Mouse (Mus musculus) heart, adult 8-10 months (tissue): ENCODE measurements around the gene Fbxo9. TPM values are rescaled to one million over a fixed set of nuclear protein-coding genes. Genes with fewer than 3 reads are reported as not detected.
"Not testable (repeated sequence)": the region's sequence is repeated elsewhere in the genome, so short reads cannot be mapped to it uniquely, and the experiment has no call there.

Experiments used
- DNase-seq: peaks from one replicate; pipeline ENCODE4 v3.0.0; 2022; ENCODE audit warnings: low spot score
- total RNA-seq, 4 experiments: library from RNA; stranded (reverse); gene quantifications; 2 replicates each; pipeline ENCODE4 v1.2.4; 2022

Fbxo9 gene
- total RNA-seq, 4 experiments from 2014 or later: 30.9 to 50.6 (median 45.5) TPM

DNA sequence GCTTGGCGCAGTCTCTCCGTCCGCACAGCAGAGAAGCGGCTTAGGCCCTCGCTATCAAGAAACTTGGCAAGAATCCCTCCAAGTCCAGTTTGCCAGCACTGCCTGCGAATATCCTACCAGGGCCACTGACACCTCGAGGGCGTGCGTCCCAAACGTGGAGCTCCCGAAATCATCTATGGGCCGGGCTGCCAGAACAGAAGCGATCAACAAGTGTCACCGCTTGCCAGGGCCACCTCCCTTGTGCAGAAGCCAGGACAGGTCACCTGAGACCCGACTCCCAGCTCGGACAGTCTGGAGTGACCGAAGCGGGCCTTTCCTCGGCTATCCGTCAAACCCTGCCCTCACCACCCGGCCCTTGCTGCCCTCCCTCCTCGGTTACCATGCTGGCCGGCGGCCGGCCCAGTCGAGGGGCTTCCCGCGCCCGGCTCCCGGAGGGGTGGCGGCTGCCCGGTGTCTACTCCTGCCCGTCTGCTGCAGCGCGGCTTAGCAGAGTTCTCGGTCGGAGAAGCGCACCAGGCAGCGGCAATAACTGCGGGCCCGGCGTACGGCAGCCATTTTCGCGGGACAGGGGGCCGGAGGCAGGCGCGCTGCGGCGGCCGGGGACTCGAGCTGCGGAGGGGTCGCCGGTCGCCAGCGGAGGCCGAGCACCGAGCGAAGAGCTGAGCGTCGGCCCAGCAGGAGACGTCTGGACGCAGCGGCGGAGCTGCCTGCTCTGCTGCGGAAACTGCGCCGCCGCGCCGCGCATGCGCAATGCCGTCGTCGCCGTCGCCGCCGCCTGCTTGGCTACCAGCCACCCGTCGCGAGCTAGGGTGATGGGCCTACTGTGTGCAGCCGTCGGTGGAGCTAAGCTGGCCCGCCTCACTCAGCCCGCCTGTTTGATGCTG is 711 bp downstream of the Fbxo9 start:
- DNase-seq: peak; percentile 78

- DNase-seq: no peak
Observed at GRCm38 (mm10) chr9:78107582-78107911, 1.3 kb downstream of the Fbxo9 start.

GRCm38 (mm10) chr9:78106821-78107220 is 2.0 kb downstream of the Fbxo9 start:
- no peak for DNase-seq

DNA sequence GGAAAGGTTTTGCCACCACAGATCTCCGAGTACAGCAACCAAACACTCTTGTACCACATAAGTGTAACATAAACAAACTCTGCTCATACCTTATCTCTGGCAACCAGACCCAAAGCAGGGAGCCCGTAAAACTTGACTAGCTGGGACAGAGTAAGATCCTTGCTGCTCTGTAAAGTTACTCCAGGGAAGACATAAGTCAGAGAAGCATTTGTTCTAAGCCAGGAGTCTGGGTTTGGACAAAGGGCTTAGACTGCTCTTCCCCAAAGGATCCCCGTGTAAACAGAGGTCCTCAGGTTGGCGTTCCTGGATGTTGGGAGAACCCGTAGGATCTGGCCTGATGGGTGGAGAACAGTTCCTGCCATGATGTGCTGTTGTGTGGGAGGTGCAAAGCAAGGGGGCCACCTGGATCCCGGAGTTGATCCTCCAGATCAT is 3.3 kb downstream of the Fbxo9 start:
- no peak for DNase-seq

GRCm38 (mm10) chr9:78104973-78105372 is 3.9 kb downstream of the Fbxo9 start:
- DNase-seq: no peak

GRCm38 (mm10) chr9:78103965-78104560 is 4.8 kb downstream of the Fbxo9 start:
- no peak for DNase-seq

GRCm38 (mm10) chr9:78101431-78101830 is 7.4 kb downstream of the Fbxo9 start:
- no peak for DNase-seq

GRCm38 (mm10) chr9:78100956-78101355 is 7.9 kb downstream of the Fbxo9 start:
- DNase-seq: no peak

GRCm38 (mm10) chr9:78096376-78096775 is 12.5 kb downstream of the Fbxo9 start:
- no peak for DNase-seq

GRCm38 (mm10) chr9:78095686-78096085 is 13.2 kb downstream of the Fbxo9 start:
- no peak for DNase-seq

- DNase-seq: no peak
Observed at GRCm38 (mm10) chr9:78090596-78090995, 18.3 kb downstream of the Fbxo9 start.

GRCm38 (mm10) chr9:78089906-78090305 is 19.0 kb downstream of the Fbxo9 start:
- no peak for DNase-seq

GRCm38 (mm10) chr9:78088971-78089370 is 19.9 kb downstream of the Fbxo9 start:
- no peak for DNase-seq

DNA sequence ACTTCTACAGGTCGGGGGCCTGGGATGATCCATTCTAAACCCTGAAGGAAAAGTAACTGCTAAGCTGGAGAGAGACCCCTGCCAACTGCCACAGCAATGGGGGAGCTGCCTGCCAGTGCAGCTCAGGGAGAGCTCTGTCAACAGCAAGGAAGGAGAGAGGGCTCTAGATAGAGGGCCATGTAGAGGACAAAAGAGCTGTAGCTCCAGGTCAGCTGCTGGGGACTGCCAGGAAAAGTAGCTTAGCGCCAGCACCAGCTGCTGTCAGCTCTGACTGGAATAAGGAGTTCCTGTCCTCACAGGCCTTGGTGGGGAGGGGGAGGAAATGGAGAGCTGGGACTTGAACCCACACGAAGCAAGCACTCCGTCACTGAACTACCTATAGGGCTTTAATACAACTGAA is 20.3 kb downstream of the Fbxo9 start:
- DNase-seq: peak; percentile 36

DNA sequence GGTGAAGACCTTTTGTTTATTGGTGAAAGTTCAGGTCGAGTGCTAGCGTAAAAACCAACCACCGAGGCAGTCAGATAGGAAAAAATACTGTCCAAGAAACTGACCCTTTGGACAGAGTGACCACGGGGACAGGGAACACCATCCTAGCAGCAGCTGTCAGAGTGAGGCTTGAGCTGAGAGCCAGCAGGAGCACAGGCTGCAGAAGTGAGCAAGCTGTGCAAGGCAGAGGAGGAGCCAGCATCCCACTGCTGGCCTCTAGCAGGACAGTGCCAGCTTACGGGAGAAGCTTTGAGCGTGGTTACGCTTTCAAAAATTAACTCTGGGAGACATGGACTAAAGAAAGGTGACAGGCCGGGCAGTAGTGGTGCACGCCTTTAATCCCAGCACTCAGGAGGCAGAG is 21.1 kb downstream of the Fbxo9 start:
- no peak for DNase-seq

DNA sequence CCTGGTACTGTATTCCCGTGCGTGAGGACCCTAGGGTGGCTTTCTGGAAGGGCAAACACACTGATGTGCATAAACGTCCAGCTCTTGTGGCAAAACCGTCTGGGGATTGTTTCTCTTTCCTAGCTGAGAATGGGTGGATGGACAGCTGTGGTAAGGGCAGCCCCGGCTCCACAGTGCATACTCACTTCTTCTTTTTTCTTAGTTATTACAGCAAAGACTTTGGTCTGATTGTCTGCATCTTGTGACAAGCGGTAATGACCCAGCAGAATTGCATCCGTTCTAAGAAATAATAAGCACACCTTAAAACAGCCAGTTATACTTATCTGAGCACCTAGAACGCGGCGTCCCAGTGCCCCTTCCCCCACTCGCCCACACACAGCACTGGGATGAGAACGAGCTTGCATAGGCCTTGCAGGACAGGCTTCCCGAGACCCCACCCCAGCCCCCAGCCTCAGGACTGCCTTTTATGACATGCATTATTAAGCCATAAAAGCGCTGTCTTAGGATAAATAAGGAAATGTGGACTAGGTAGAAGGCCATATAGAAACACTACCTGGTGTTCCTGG is 23.1 kb downstream of the Fbxo9 start:
- no peak for DNase-seq

- DNase-seq: no peak
Observed at GRCm38 (mm10) chr9:78084341-78084740, 24.5 kb downstream of the Fbxo9 start.

GRCm38 (mm10) chr9:78081835-78082234 is 27.0 kb downstream of the Fbxo9 start:
- no peak for DNase-seq

DNA sequence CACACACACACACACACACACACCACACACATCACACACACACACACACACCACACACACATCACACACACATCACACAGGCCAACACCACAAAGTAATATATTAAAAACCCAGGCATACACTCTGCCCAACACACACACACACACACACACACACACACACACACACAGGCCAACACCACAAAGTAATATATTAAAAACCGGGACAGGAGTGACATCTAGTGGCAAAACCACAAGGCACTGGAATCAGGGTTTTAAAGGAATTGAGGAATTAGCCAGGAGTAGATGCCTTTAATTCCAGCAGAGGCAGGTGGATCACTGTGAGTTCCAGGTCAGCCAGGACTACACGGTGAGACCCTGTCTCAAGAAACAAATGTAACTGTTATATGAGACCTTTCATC is 30.6 kb downstream of the Fbxo9 start:
- DNase-seq: no peak

GRCm38 (mm10) chr9:78075256-78075655 is 33.6 kb downstream of the Fbxo9 start:
- no peak for DNase-seq

GRCm38 (mm10) chr9:78073713-78074340 is 35.0 kb downstream of the Fbxo9 start:
- DNase-seq: no peak

- not testable (repeated sequence) for DNase-seq
Observed at GRCm38 (mm10) chr9:78073291-78073690, 35.6 kb downstream of the Fbxo9 start.
